Mouse (Mus musculus) kidney, adult 2 months (tissue): Measurements from ENCODE around the gene Knstrn. TPM values are rescaled to one million over a fixed set of nuclear protein-coding genes. Genes with fewer than 3 reads are reported as not detected.
A peak's percentile ranks its signal among the peaks of the same experiment; 100 is the strongest.

Source experiments
- DNase-seq: peaks from one replicate; pipeline ENCODE4 v3.0.0; 2021
- H3K27ac ChIP-seq: fragments of 200-500 bp; 2 replicates; pipeline ENCODE4 v1.5.1; 2012; ENCODE audit warnings: low read depth, low read length, control low read depth, inconsistent platforms; ENCODE audit not compliant: insufficient read depth
- H3K27me3 ChIP-seq: fragments of 200-500 bp; replicated peaks from 2 replicates; pipeline ENCODE4 v1.6.1; 2012; ENCODE audit warnings: mild to moderate bottlenecking, moderate library complexity, low read length, inconsistent platforms; ENCODE audit not compliant: control insufficient read depth, insufficient read depth
- H3K36me3 ChIP-seq: fragments of 200-500 bp; 2 replicates; pipeline ENCODE4 v1.6.1; 2012; ENCODE audit warnings: mild to moderate bottlenecking, moderate library complexity, low read length, inconsistent platforms; ENCODE audit not compliant: control insufficient read depth, insufficient read depth
- H3K4me1 ChIP-seq: fragments of 200-500 bp; 2 replicates; pipeline ENCODE4 v1.6.1; 2011; ENCODE audit warnings: low read length; ENCODE audit not compliant: control insufficient read depth, insufficient read depth
- H3K4me3 ChIP-seq: fragments of 200-500 bp; 2 replicates; pipeline ENCODE4 v1.5.1; 2011; ENCODE audit warnings: mild to moderate bottlenecking, low read depth, low read length, control low read depth; ENCODE audit not compliant: insufficient read depth
- CTCF ChIP-seq: fragments of 200-500 bp; conservative IDR thresholded peaks from 2 replicates; pipeline ENCODE4 v1.5.1; 2011; ENCODE audit warnings: low read depth, mild to moderate bottlenecking, control low read depth, low read length, moderate library complexity, mixed read lengths; ENCODE audit not compliant: insufficient read depth, insufficient read length
- POLR2A ChIP-seq: fragments of 200-500 bp; IDR thresholded peaks from one replicate; pipeline ENCODE4 v1.6.1; 2011; ENCODE audit warnings: low read depth, low read length, control low read depth
- WGBS: fragments of 180-500 bp; shearing (Covaris S2); methylation state at CpG from one replicate; pipeline ENCODE4 v1.1.7; 2018; 5-methylcytosine and 5-hydroxymethylcytosine counted together
- polyA plus RNA-seq: library from polyadenylated mRNA; depleted of rRNA; stranded (reverse); fragments of >200 nt; gene quantifications from 2 replicates; pipeline ENCODE4 v1.2.3, GENCODE M21; 2012

Gene Knstrn
- polyA plus RNA-seq, 1 experiment = 0.61 TPM

- Histone ChIP-seq H3K4me3 (no peak overlapping the region), H3K27me3 (no peaks in the 10 kb centered on the region), H3K27ac (no peak overlapping the region), H3K36me3 (no peaks in the 10 kb centered on the region), H3K4me1 (no peaks in the 10 kb centered on the region)
- WGBS = 40% methylated on average over 5 of the region's 5 CpGs
- TF ChIP-seq POLR2A (no peak), CTCF (no peak)
- DNase-seq = no peak
These were observed 24.5 kb downstream of the Knstrn start for GRCm38 (mm10) chr2:118838330-118838729.

- 75% methylated on average over 5 of the region's 5 CpGs for WGBS
- H3K4me1 ChIP-seq = no peaks in the 10 kb centered on the region; the same call in 1 of the 2 replicates
- H3K36me3 ChIP-seq = no peaks in the 10 kb centered on the region
- no peak overlapping the region for H3K4me3 ChIP-seq
- H3K27ac ChIP-seq = no peak overlapping the region
- TF ChIP-seq POLR2A (no peak), CTCF (no peak)
- H3K27me3 ChIP-seq = no peaks in the 10 kb centered on the region
- DNase-seq = no peak
These were observed 27.4 kb downstream of the Knstrn start for GRCm38 (mm10) chr2:118841186-118841585.

GRCm38 (mm10) chr2:118841774-118842173 lies 28.0 kb downstream of the Knstrn start:
- Histone ChIP-seq H3K27me3 (no peaks in the 10 kb centered on the region), H3K4me1 (no peaks in the 10 kb centered on the region; the same call in 1 of the 2 replicates), H3K27ac (no peak overlapping the region), H3K36me3 (no peaks in the 10 kb centered on the region), H3K4me3 (no peak overlapping the region)
- 92% methylated on average over 4 of the region's 4 CpGs for WGBS
- no peak for TF ChIP-seq POLR2A
- no peak for TF ChIP-seq CTCF
- no peak for DNase-seq

GRCm38 (mm10) chr2:118844427-118844826 lies 30.6 kb downstream of the Knstrn start:
- TF ChIP-seq POLR2A (no peak), CTCF (no peak)
- Histone ChIP-seq H3K4me3 (no peak overlapping the region), H3K27me3 (no peaks in the 10 kb centered on the region), H3K36me3 (no peaks in the 10 kb centered on the region), H3K27ac (peak overlapping the region; percentile 78), H3K4me1 (no peaks in the 10 kb centered on the region; the same call in 1 of the 2 replicates)
- WGBS = 48% methylated on average over 3 of the region's 3 CpGs
- peak; percentile 90 for DNase-seq

GRCm38 (mm10) chr2:118846246-118846645 lies 32.4 kb downstream of the Knstrn start:
- H3K27ac ChIP-seq = no peak overlapping the region
- H3K4me3 ChIP-seq = no peak overlapping the region
- no peak for TF ChIP-seq CTCF
- no peak for TF ChIP-seq POLR2A
- no peaks in the 10 kb centered on the region for H3K36me3 ChIP-seq
- no peaks in the 10 kb centered on the region for H3K27me3 ChIP-seq
- H3K4me1 ChIP-seq = no peaks in the 10 kb centered on the region; the same call in 1 of the 2 replicates
- peak; percentile 84 for DNase-seq
- 38% methylated on average over 7 of the region's 7 CpGs for WGBS

- H3K27me3 ChIP-seq = no peaks in the 10 kb centered on the region
- DNase-seq = no peak
- no peak overlapping the region for H3K4me3 ChIP-seq
- 38% methylated on average over 3 of the region's 3 CpGs for WGBS
- no peak overlapping the region for H3K27ac ChIP-seq
- H3K4me1 ChIP-seq = no peaks in the 10 kb centered on the region
- H3K36me3 ChIP-seq = no peaks in the 10 kb centered on the region
- TF ChIP-seq CTCF (no peak), POLR2A (no peak)
These were observed 38.0 kb downstream of the Knstrn start for GRCm38 (mm10) chr2:118851756-118852155.

- Histone ChIP-seq H3K4me3 (peak within 1 kb of the TSS; percentile 80), H3K27ac (peak within 1 kb of the TSS; percentile 90)
- 1% methylated on average over 34 of the region's 34 CpGs for WGBS
These were observed 47.9 kb downstream of the Knstrn start, which contains the start of gene Ivd for GRCm38 (mm10) chr2:118861454-118862339. Gene Ivd, plus strand, starts transcription at chr2:118861954.

GRCm38 (mm10) chr2:118862340-118862675 lies 48.5 kb downstream of the Knstrn start:
- Histone ChIP-seq H3K36me3 (no peaks in the 10 kb centered on the region), H3K27me3 (no peaks in the 10 kb centered on the region), H3K4me3 (peak overlapping the region; percentile 80), H3K27ac (peak overlapping the region; percentile 86), H3K4me1 (peaks cover 17% of the 10 kb centered on the region; the same call in 1 of the 2 replicates)
- 47% methylated on average over 3 of the region's 3 CpGs for WGBS
- DNase-seq = no peak
- TF ChIP-seq POLR2A (no peak), CTCF (no peak)

More at GRCm38 (mm10) chr2:118861454-118862339, 47.9 kb downstream of the Knstrn start, which contains the start of gene Ivd:
- TF ChIP-seq POLR2A (peak; percentile 96), CTCF (no peak)
- H3K36me3 ChIP-seq = no peaks in the 10 kb centered on the region
- DNase-seq = peak; percentile 97
- H3K27me3 ChIP-seq = no peaks in the 10 kb centered on the region
- peaks cover 17% of the 10 kb centered on the region; the same call in 1 of the 2 replicates for H3K4me1 ChIP-seq
